Mouse (Mus musculus) limb, embryonic 11.5 days (tissue): ENCODE measurements at regions not wholly inside any gene's neighbourhood (a gene's known extent, or its start where the extent isn't known, plus 50 kb on each side); places are given as distances from the start of the nearest gene placed in this dataset.
A peak's percentile ranks its signal among the peaks of the same experiment; 100 is the strongest.

Experiments used
- ATAC-seq: fragments of 200-750 bp; cut with Nextera tagmentation; 2 replicates; pipeline ENCODE4 v1.8.0; 2017; ENCODE audit warnings: low read depth; ENCODE audit not compliant: insufficient number of reproducible peaks, low FRiP score, low TSS enrichment
- DNase-seq: peaks from one replicate; pipeline ENCODE4 v3.0.0-alpha.2; 2015; ENCODE audit warnings: low spot score
- H3K27ac ChIP-seq: fragments of 300-500 bp; sonication (generic); replicated peaks from 2 replicates; pipeline ENCODE4 v1.5.1; 2014; ENCODE audit warnings: low read depth, mild to moderate bottlenecking, low read length
- H3K27me3 ChIP-seq: fragments of 300-500 bp; sonication (generic); 2 replicates; pipeline ENCODE4 v1.6.1; 2014; ENCODE audit warnings: mild to moderate bottlenecking, low read length, mixed read lengths; ENCODE audit not compliant: control insufficient read depth, insufficient read depth
- H3K36me3 ChIP-seq: fragments of 300-500 bp; sonication (generic); 2 replicates; pipeline ENCODE4 v1.6.1; 2014; ENCODE audit warnings: mild to moderate bottlenecking, low read length, moderate library complexity, mixed read lengths; ENCODE audit not compliant: control insufficient read depth, insufficient read depth
- H3K4me1 ChIP-seq: fragments of 300-500 bp; sonication (generic); 2 replicates; pipeline ENCODE4 v1.6.1; 2014; ENCODE audit warnings: low read length, mixed read lengths; ENCODE audit not compliant: control insufficient read depth, insufficient read depth
- H3K4me2 ChIP-seq: fragments of 300-500 bp; sonication (generic); 2 replicates; pipeline ENCODE4 v1.6.1; 2014; ENCODE audit warnings: low read depth, mild to moderate bottlenecking, moderate library complexity; ENCODE audit not compliant: severe bottlenecking
- H3K4me3 ChIP-seq: fragments of 300-500 bp; sonication (generic); 2 replicates; pipeline ENCODE4 v1.5.1; 2014; ENCODE audit warnings: low read depth, low read length
- H3K9ac ChIP-seq: fragments of 300-500 bp; sonication (generic); 2 replicates; pipeline ENCODE4 v1.6.1; 2014; ENCODE audit warnings: mild to moderate bottlenecking, low read length
- H3K9me3 ChIP-seq: fragments of 300-500 bp; sonication (generic); 2 replicates; pipeline ENCODE4 v1.6.1; 2016; ENCODE audit warnings: low read length; ENCODE audit not compliant: control insufficient read depth
- WGBS: fragments of 180-500 bp; shearing (Covaris S2); extraction: QIAGEN DNeasy Blood & Tissue Kit; methylation state at CpG from one replicate; pipeline ENCODE4 v1.1.7; 2014; 5-methylcytosine and 5-hydroxymethylcytosine counted together

- Histone ChIP-seq H3K4me2 (no peak overlapping the region), H3K27ac (no peak overlapping the region), H3K36me3 (no peaks in the 10 kb centered on the region), H3K4me1 (no peaks in the 10 kb centered on the region), H3K4me3 (no peak overlapping the region), H3K9ac (no peak overlapping the region), H3K9me3 (no peaks in the 10 kb centered on the region), H3K27me3 (no peaks in the 10 kb centered on the region)
- WGBS: 77% methylated on average over 4 of the region's 4 CpGs
- ATAC-seq (no peak), DNase-seq (no peak)
Measured at GRCm38 (mm10) chr5:146648519-146649060, 63.6 kb upstream of the Gpr12 start.

- no peak for ATAC-seq
- Histone ChIP-seq H3K9ac (no peak overlapping the region), H3K36me3 (no peaks in the 10 kb centered on the region), H3K4me2 (no peak overlapping the region), H3K27ac (no peak overlapping the region), H3K9me3 (no peaks in the 10 kb centered on the region), H3K4me1 (no peaks in the 10 kb centered on the region), H3K27me3 (no peaks in the 10 kb centered on the region), H3K4me3 (no peak overlapping the region)
- WGBS: 52% methylated on average over 11 of the region's 11 CpGs
- DNase-seq: no peak
Measured at GRCm38 (mm10) chr5:146647628-146648380, 62.8 kb upstream of the Gpr12 start.

GRCm38 (mm10) chr5:146644499-146644898 is 59.5 kb upstream of the Gpr12 start:
- Histone ChIP-seq H3K4me3 (no peak overlapping the region), H3K9ac (no peak overlapping the region), H3K36me3 (no peaks in the 10 kb centered on the region), H3K27ac (no peak overlapping the region), H3K9me3 (no peaks in the 10 kb centered on the region), H3K4me2 (no peak overlapping the region), H3K27me3 (no peaks in the 10 kb centered on the region), H3K4me1 (no peaks in the 10 kb centered on the region)
- ATAC-seq (peak; percentile 73; the same call in 1 of the 2 replicates), DNase-seq (peak; percentile 91)
- WGBS: 3% methylated on average over 4 of the region's 4 CpGs

- Histone ChIP-seq H3K9me3 (no peaks in the 10 kb centered on the region), H3K36me3 (no peaks in the 10 kb centered on the region), H3K27me3 (no peaks in the 10 kb centered on the region), H3K9ac (no peak overlapping the region), H3K27ac (no peak overlapping the region), H3K4me2 (no peak overlapping the region), H3K4me1 (no peaks in the 10 kb centered on the region), H3K4me3 (no peak overlapping the region)
- no peak for ATAC-seq
- no peak for DNase-seq
- WGBS: 85% methylated on average over 6 of the region's 6 CpGs
Measured at GRCm38 (mm10) chr5:146641931-146642330, 56.9 kb upstream of the Gpr12 start.

- ATAC-seq: no peak
- Histone ChIP-seq H3K27ac (no peak overlapping the region), H3K4me1 (no peaks in the 10 kb centered on the region), H3K9ac (no peak overlapping the region), H3K4me2 (no peak overlapping the region), H3K27me3 (no peaks in the 10 kb centered on the region), H3K4me3 (no peak overlapping the region), H3K36me3 (no peaks in the 10 kb centered on the region), H3K9me3 (no peaks in the 10 kb centered on the region)
- no peak for DNase-seq
- 69% methylated on average over 6 of the region's 6 CpGs for WGBS
Measured at GRCm38 (mm10) chr5:146636859-146637258, 51.8 kb upstream of the Gpr12 start.
